Mouse (Mus musculus): ENCODE measurements around the gene Vps45. TPM values are rescaled to one million over a fixed set of nuclear protein-coding genes. Genes with fewer than 3 reads are reported as not detected.

Vps45 gene
- total and polyA plus RNA-seq, 3 experiments: 20.6 to 92.0 (median 28.9) TPM

GRCm38 (mm10) chr3:95972873-95973634, 85.2 kb downstream of the Vps45 start:
- H3K36me3 ChIP-seq (ENCODE audit: control insufficient read depth in 1 of 2, insufficient read depth in 2 of 2, low read length in 2 of 2): no peaks in the 10 kb centered on the region
- no peak overlapping the region for H3K27ac ChIP-seq (ENCODE audit: control insufficient read depth, low read depth, low read length)
- no peak for DNase-seq (ENCODE audit: low read depth, low spot score)
- no peak for TF ChIP-seq MAZ (IDR thresholded peaks at IDR 0.05; ENCODE audit: low read depth, low read length)
- TF ChIP-seq GABPA (IDR thresholded peaks at IDR 0.05; ENCODE audit: low read depth, low read length): no peak
- TF ChIP-seq TAL1 (IDR thresholded peaks at IDR 0.05; ENCODE audit: low read length): no peak
- TF ChIP-seq USF1 (IDR thresholded peaks at IDR 0.05; ENCODE audit: low read depth, low read length): no peak
- no peak for TF ChIP-seq USF2 (IDR thresholded peaks at IDR 0.05; ENCODE audit: borderline replicate concordance in 1 of 2, insufficient read depth in 1 of 2, low read depth in 1 of 2, low read length in 2 of 2)
- no peak for TF ChIP-seq MAFK (IDR thresholded peaks at IDR 0.05; ENCODE audit: borderline replicate concordance, low read depth, low read length)
- TF ChIP-seq E2F4 (IDR thresholded peaks at IDR 0.05; ENCODE audit: borderline replicate concordance, low read depth, low read length): no peak
- no peak for TF ChIP-seq KAT2A (conservative IDR thresholded peaks at IDR 0.05; ENCODE audit: low read depth, low read length)
- no peak for TF ChIP-seq ZMIZ1 (IDR thresholded peaks at IDR 0.05; ENCODE audit: low read depth, low read length)
- H3K9me3 ChIP-seq (replicated peaks; ENCODE audit: insufficient read depth, low read length): no peaks in the 10 kb centered on the region
- no peak overlapping the region for H3K4me3 ChIP-seq (ENCODE audit: control insufficient read depth in 1 of 2, insufficient read depth in 1 of 2, low read depth in 2 of 2, low read length in 2 of 2)
- H3K79me2 ChIP-seq (ENCODE audit: control insufficient read depth, insufficient read depth, low read length, poor library complexity): no peaks in the 10 kb centered on the region
- no peak overlapping the region for H3K9ac ChIP-seq (ENCODE audit: control insufficient read depth, low read depth, low read length, poor library complexity, severe bottlenecking)
- peaks cover 0 to 4% of the 10 kb centered on the region in 2 experiments; a peak in 2 of 4 replicates for H3K4me1 ChIP-seq (ENCODE audit: control insufficient read depth in 1 of 2, insufficient read depth in 2 of 2, low read length in 2 of 2)
- H3K27me3 ChIP-seq (ENCODE audit: control insufficient read depth in 1 of 2, insufficient read depth in 2 of 2, low read length in 2 of 2): peaks cover 2 to 4% of the 10 kb centered on the region in 2 experiments; a peak in 3 of 4 replicates

GRCm38 (mm10) chr3:95972251-95972872, 85.9 kb downstream of the Vps45 start:
- no peak for DNase-seq (ENCODE audit: low read depth, low spot score)
- Histone ChIP-seq H3K9me3 (replicated peaks; ENCODE audit: insufficient read depth, low read length) (no peaks in the 10 kb centered on the region), H3K4me3 (ENCODE audit: control insufficient read depth in 1 of 2, insufficient read depth in 1 of 2, low read depth in 2 of 2, low read length in 2 of 2) (no peak overlapping the region), H3K27ac (ENCODE audit: control insufficient read depth, low read depth, low read length) (no peak overlapping the region), H3K9ac (ENCODE audit: control insufficient read depth, low read depth, low read length, poor library complexity, severe bottlenecking) (no peak overlapping the region), H3K27me3 (ENCODE audit: control insufficient read depth in 1 of 2, insufficient read depth in 2 of 2, low read length in 2 of 2) (peaks cover 2 to 4% of the 10 kb centered on the region in 2 experiments; a peak in 3 of 4 replicates), H3K4me1 (ENCODE audit: control insufficient read depth in 1 of 2, insufficient read depth in 2 of 2, low read length in 2 of 2) (peaks cover 0 to 2% of the 10 kb centered on the region in 2 experiments; a peak in 2 of 4 replicates), H3K79me2 (ENCODE audit: control insufficient read depth, insufficient read depth, low read length, poor library complexity) (no peaks in the 10 kb centered on the region), H3K36me3 (ENCODE audit: control insufficient read depth in 1 of 2, insufficient read depth in 2 of 2, low read length in 2 of 2) (no peaks in the 10 kb centered on the region)
- TF ChIP-seq MAFK (IDR thresholded peaks at IDR 0.05; ENCODE audit: borderline replicate concordance, low read depth, low read length): no peak
- TF ChIP-seq NRF1 (IDR thresholded peaks at IDR 0.05; ENCODE audit: insufficient read depth, low read depth, low read length, poor library complexity, severe bottlenecking): no peak
- TF ChIP-seq MEF2A (IDR thresholded peaks at IDR 0.05; ENCODE audit: extremely low read depth, insufficient replicate concordance, low read depth, low read length, poor library complexity, severe bottlenecking): no peak
- TF ChIP-seq KAT2A (conservative IDR thresholded peaks at IDR 0.05; ENCODE audit: low read depth, low read length): no peak
- no peak for TF ChIP-seq E2F4 (IDR thresholded peaks at IDR 0.05; ENCODE audit: borderline replicate concordance, low read depth, low read length)
- no peak for TF ChIP-seq MYB (IDR thresholded peaks at IDR 0.05; ENCODE audit: low read depth, low read length)
- TF ChIP-seq USF2 (IDR thresholded peaks at IDR 0.05; ENCODE audit: borderline replicate concordance in 1 of 2, insufficient read depth in 1 of 2, low read depth in 1 of 2, low read length in 2 of 2): no peak
- no peak for TF ChIP-seq POLR2AphosphoS5 (IDR thresholded peaks at IDR 0.05; ENCODE audit: borderline replicate concordance, low read depth, low read length)
- no peak for TF ChIP-seq RAD21 (IDR thresholded peaks at IDR 0.05; ENCODE audit: low read depth, low read length)
- TF ChIP-seq ZKSCAN1 (IDR thresholded peaks at IDR 0.05; ENCODE audit: low read depth, low read length): no peak
- TF ChIP-seq ELF1 (IDR thresholded peaks at IDR 0.05; ENCODE audit: low read depth, low read length): no peak
- no peak for TF ChIP-seq NELFE (IDR thresholded peaks at IDR 0.05; ENCODE audit: low read depth, low read length)
- TF ChIP-seq TBP (IDR thresholded peaks at IDR 0.05; ENCODE audit: low read depth, low read length): no peak
- no peak for TF ChIP-seq ETS1 (IDR thresholded peaks at IDR 0.05; ENCODE audit: low read depth, low read length)
- TF ChIP-seq POLR2AphosphoS2 (IDR thresholded peaks at IDR 0.05; ENCODE audit: low read length): no peak
- TF ChIP-seq POLR2A (IDR thresholded peaks at IDR 0.05; ENCODE audit: control insufficient read depth in 1 of 2, insufficient read depth in 1 of 2, low read depth in 1 of 2, low read length in 2 of 2, poor library complexity in 1 of 2): no peak
